Mouse (Mus musculus) hindbrain, embryonic 15.5 days (tissue): ENCODE measurements around the gene Scg5. TPM values are rescaled to one million over a fixed set of nuclear protein-coding genes. Genes with fewer than 3 reads are reported as not detected.

Experiments used
- ATAC-seq: fragments of 200-750 bp; cut with Nextera tagmentation; 2 replicates; pipeline ENCODE4 v1.8.0; 2017; ENCODE audit warnings: low read depth, moderate number of reproducible peaks, moderate TSS enrichment; ENCODE audit not compliant: low FRiP score
- H3K27ac ChIP-seq: fragments of 300-500 bp; sonication (generic); replicated peaks from 2 replicates; pipeline ENCODE4 v1.5.1; 2015; ENCODE audit warnings: mild to moderate bottlenecking, inconsistent platforms
- H3K27me3 ChIP-seq: fragments of 300-500 bp; sonication (generic); 2 replicates; pipeline ENCODE4 v1.6.1; 2015; ENCODE audit warnings: control low read depth, inconsistent platforms
- H3K36me3 ChIP-seq: fragments of 300-500 bp; sonication (generic); 2 replicates; pipeline ENCODE4 v1.6.1; 2015; ENCODE audit warnings: control low read depth, inconsistent platforms
- H3K4me1 ChIP-seq: fragments of 300-500 bp; sonication (generic); replicated peaks from 2 replicates; pipeline ENCODE4 v1.6.1; 2015; ENCODE audit warnings: control low read depth, inconsistent platforms
- H3K4me2 ChIP-seq: fragments of 300-500 bp; sonication (generic); 2 replicates; pipeline ENCODE4 v1.6.1; 2015; ENCODE audit warnings: moderate library complexity, mild to moderate bottlenecking, inconsistent platforms
- H3K4me3 ChIP-seq: fragments of 300-500 bp; sonication (generic); 2 replicates; pipeline ENCODE4 v1.5.1; 2015; ENCODE audit warnings: mild to moderate bottlenecking, inconsistent platforms
- H3K9ac ChIP-seq: fragments of 300-500 bp; sonication (generic); 2 replicates; pipeline ENCODE4 v1.6.1; 2015; ENCODE audit warnings: inconsistent platforms
- H3K9me3 ChIP-seq: fragments of 300-500 bp; sonication (generic); 2 replicates; pipeline ENCODE4 v1.6.1; 2016; ENCODE audit warnings: control low read depth, inconsistent platforms
- WGBS: fragments of 180-500 bp; shearing (Covaris S2); methylation state at CpG from one replicate; pipeline ENCODE4 v1.1.7; 2015; 5-methylcytosine and 5-hydroxymethylcytosine counted together
- polyA plus RNA-seq: library from polyadenylated mRNA; unstranded; fragments of >200 nt; fragmentation: Nextera tagmentation; extraction: Ambion mirVana; gene quantifications from 2 replicates; pipeline ENCODE4 v1.2.1, GENCODE M21; 2015

Scg5 gene
- polyA plus RNA-seq = 225 and 227 TPM in 2 replicates

GRCm38 (mm10) chr2:113828943-113829882, at the start of gene Scg5:
TSS of gene Scg5 (minus strand) at chr2:113829121.
- H3K4me2 ChIP-seq = peak within 1 kb of the TSS; percentile 69
- no peaks in the 10 kb centered on the region for H3K27me3 ChIP-seq
- H3K9ac ChIP-seq = peak within 1 kb of the TSS; percentile 70
- 8% methylated on average over 23 of the region's 23 CpGs for WGBS
- peak within 1 kb of the TSS; percentile 60 for H3K4me3 ChIP-seq
- peak; percentile 97 for ATAC-seq
- no peaks in the 10 kb centered on the region for H3K36me3 ChIP-seq
- no peaks in the 10 kb centered on the region for H3K9me3 ChIP-seq
- peaks cover 40% of the 10 kb centered on the region for H3K4me1 ChIP-seq
- peak within 1 kb of the TSS; percentile 98 for H3K27ac ChIP-seq

GRCm38 (mm10) chr2:113870115-113870514, 41.2 kb upstream of the Scg5 start:
- no peak for ATAC-seq
- no peak overlapping the region for H3K4me3 ChIP-seq
- no peaks in the 10 kb centered on the region for H3K27me3 ChIP-seq
- no peak overlapping the region for H3K9ac ChIP-seq
- H3K4me2 ChIP-seq = no peak overlapping the region
- H3K9me3 ChIP-seq = no peaks in the 10 kb centered on the region
- no peaks in the 10 kb centered on the region for H3K36me3 ChIP-seq
- no peak overlapping the region for H3K27ac ChIP-seq
- 90% methylated on average over 1 of the region's 1 CpGs for WGBS
- H3K4me1 ChIP-seq = no peaks in the 10 kb centered on the region

GRCm38 (mm10) chr2:113868404-113868803, 39.5 kb upstream of the Scg5 start:
- Histone ChIP-seq H3K27me3 (no peaks in the 10 kb centered on the region), H3K27ac (no peak overlapping the region), H3K4me3 (no peak overlapping the region), H3K4me2 (no peak overlapping the region), H3K36me3 (no peaks in the 10 kb centered on the region), H3K9me3 (no peaks in the 10 kb centered on the region), H3K9ac (no peak overlapping the region), H3K4me1 (no peaks in the 10 kb centered on the region)
- ATAC-seq = no peak
- WGBS = 85% methylated on average over 4 of the region's 4 CpGs

GRCm38 (mm10) chr2:113866155-113866554, 37.2 kb upstream of the Scg5 start:
- Histone ChIP-seq H3K27me3 (no peaks in the 10 kb centered on the region), H3K4me2 (no peak overlapping the region), H3K4me1 (no peaks in the 10 kb centered on the region), H3K4me3 (no peak overlapping the region), H3K9ac (no peak overlapping the region), H3K36me3 (no peaks in the 10 kb centered on the region), H3K27ac (no peak overlapping the region), H3K9me3 (no peaks in the 10 kb centered on the region)
- no peak for ATAC-seq
- 45% methylated on average over 2 of the region's 2 CpGs for WGBS

- H3K9ac ChIP-seq = peak overlapping the region; percentile 62
- peak overlapping the region; percentile 89 for H3K27ac ChIP-seq
- peak overlapping the region; percentile 91 for H3K4me2 ChIP-seq
- WGBS = 3% methylated on average over 3 of the region's 3 CpGs
- peaks cover 13% of the 10 kb centered on the region for H3K4me1 ChIP-seq
- H3K27me3 ChIP-seq = no peaks in the 10 kb centered on the region
- H3K4me3 ChIP-seq = peak overlapping the region; percentile 70
- no peaks in the 10 kb centered on the region for H3K36me3 ChIP-seq
- no peaks in the 10 kb centered on the region for H3K9me3 ChIP-seq
- ATAC-seq = peak; percentile 71; the same call in 1 of the 2 replicates
Measured at GRCm38 (mm10) chr2:113849141-113849540, 20.2 kb upstream of the Scg5 start.

GRCm38 (mm10) chr2:113848245-113849121, 19.6 kb upstream of the Scg5 start, which contains the start of gene Arhgap11a:
TSS of gene Arhgap11a (minus strand) at chr2:113848661.
- under 1% methylated on average over 48 of the region's 48 CpGs for WGBS
- no peaks in the 10 kb centered on the region for H3K9me3 ChIP-seq
- H3K36me3 ChIP-seq = no peaks in the 10 kb centered on the region
- peak within 1 kb of the TSS; percentile 89 for H3K27ac ChIP-seq
- peak within 1 kb of the TSS; percentile 62 for H3K9ac ChIP-seq
- H3K27me3 ChIP-seq = no peaks in the 10 kb centered on the region
- H3K4me1 ChIP-seq = peaks cover 13% of the 10 kb centered on the region
- ATAC-seq = peak; percentile 97
- H3K4me2 ChIP-seq = peak within 1 kb of the TSS; percentile 91
- peak within 1 kb of the TSS; percentile 70 for H3K4me3 ChIP-seq

GRCm38 (mm10) chr2:113847678-113848244, 18.8 kb upstream of the Scg5 start:
- 1% methylated on average over 24 of the region's 24 CpGs for WGBS
- H3K36me3 ChIP-seq = no peaks in the 10 kb centered on the region
- no peaks in the 10 kb centered on the region for H3K9me3 ChIP-seq
- peak overlapping the region; percentile 89; the same call in 1 of the 2 replicates for H3K27ac ChIP-seq
- H3K27me3 ChIP-seq = no peaks in the 10 kb centered on the region
- H3K4me3 ChIP-seq = peak overlapping the region; percentile 70
- H3K4me2 ChIP-seq = peak overlapping the region; percentile 91
- peaks cover 13% of the 10 kb centered on the region for H3K4me1 ChIP-seq
- peak overlapping the region; percentile 62; the same call in 1 of the 2 replicates for H3K9ac ChIP-seq
- ATAC-seq = peak; percentile 5; the same call in 1 of the 2 replicates

GRCm38 (mm10) chr2:113845081-113845480, 16.2 kb upstream of the Scg5 start:
- Histone ChIP-seq H3K4me3 (no peak overlapping the region), H3K9me3 (no peaks in the 10 kb centered on the region), H3K27me3 (no peaks in the 10 kb centered on the region), H3K36me3 (no peaks in the 10 kb centered on the region), H3K9ac (no peak overlapping the region), H3K4me1 (peaks cover 13% of the 10 kb centered on the region), H3K27ac (no peak overlapping the region), H3K4me2 (no peak overlapping the region)
- ATAC-seq = no peak
- 85% methylated on average over 4 of the region's 4 CpGs for WGBS

- 92% methylated on average over 4 of the region's 4 CpGs for WGBS
- Histone ChIP-seq H3K9me3 (no peaks in the 10 kb centered on the region), H3K27me3 (no peaks in the 10 kb centered on the region), H3K27ac (no peak overlapping the region), H3K4me3 (no peak overlapping the region), H3K9ac (no peak overlapping the region), H3K36me3 (no peaks in the 10 kb centered on the region), H3K4me1 (no peaks in the 10 kb centered on the region; the same call in 1 of the 2 replicates), H3K4me2 (no peak overlapping the region)
- ATAC-seq = no peak
Measured at GRCm38 (mm10) chr2:113841656-113842437, 12.9 kb upstream of the Scg5 start.

GRCm38 (mm10) chr2:113839488-113839887, 10.6 kb upstream of the Scg5 start:
- H3K27ac ChIP-seq = no peak overlapping the region
- no peak for ATAC-seq
- no peaks in the 10 kb centered on the region for H3K9me3 ChIP-seq
- 0 out of 2 replicates have a peak, but pooled peaks cover 2% of the 10 kb centered on the region for H3K36me3 ChIP-seq
- WGBS = 80% methylated on average over 4 of the region's 4 CpGs
- no peaks in the 10 kb centered on the region for H3K27me3 ChIP-seq
- no peaks in the 10 kb centered on the region for H3K4me1 ChIP-seq
- H3K4me3 ChIP-seq = no peak overlapping the region
- no peak overlapping the region for H3K9ac ChIP-seq
- no peak overlapping the region for H3K4me2 ChIP-seq

- H3K4me1 ChIP-seq = no peaks in the 10 kb centered on the region
Measured at GRCm38 (mm10) chr2:113835219-113835618, 6.3 kb upstream of the Scg5 start.

More at GRCm38 (mm10) chr2:113835219-113835618, 6.3 kb upstream of the Scg5 start:
- 0 out of 2 replicates have a peak, but pooled peaks cover 2% of the 10 kb centered on the region for H3K36me3 ChIP-seq
- no peak overlapping the region for H3K4me3 ChIP-seq
- no peak overlapping the region for H3K4me2 ChIP-seq
- no peaks in the 10 kb centered on the region for H3K27me3 ChIP-seq
- no peak overlapping the region for H3K9ac ChIP-seq
- H3K27ac ChIP-seq = no peak overlapping the region
- H3K9me3 ChIP-seq = no peaks in the 10 kb centered on the region
- WGBS = 91% methylated on average over 3 of the region's 3 CpGs
- no peak for ATAC-seq
